Mouse (Mus musculus) lung, adult 2 months (tissue): ENCODE measurements around the gene Myoz1.
A peak's percentile ranks its signal among the peaks of the same experiment; 100 is the strongest.

Source experiments
- CTCF ChIP-seq: fragments of 200-500 bp; IDR thresholded peaks from 2 replicates; pipeline ENCODE4 v1.5.1; 2011; ENCODE audit warnings: mild to moderate bottlenecking, low read length, control low read depth; ENCODE audit not compliant: insufficient read depth
- POLR2A ChIP-seq: fragments of 200-500 bp; IDR thresholded peaks from 2 replicates; pipeline ENCODE4 v1.6.1; 2011; ENCODE audit warnings: low read depth, mild to moderate bottlenecking, control low read depth, low read length, borderline replicate concordance; ENCODE audit errors: extremely low read depth

- no peak for TF ChIP-seq CTCF
- peak; percentile 32; the same call in 1 of the 2 replicates for TF ChIP-seq POLR2A
Observed at GRCm38 (mm10) chr14:20618211-20618610, 38.1 kb downstream of the Myoz1 start.
